Mouse (Mus musculus) heart, adult 2 months (tissue): ENCODE data around the gene Pif1. TPM values are rescaled to one million over a fixed set of nuclear protein-coding genes. Genes with fewer than 3 reads are reported as not detected.

Experiments used
- DNase-seq, 2 experiments: peaks; one replicate each; pipeline ENCODE4 v3.0.0; 2021
- H3K27ac ChIP-seq: fragments of 200-600 bp; 2 replicates; pipeline ENCODE4 v1.8.1; 2022
- H3K27me3 ChIP-seq: fragments of 200-500 bp; 2 replicates; pipeline ENCODE4 v1.6.1; 2012; ENCODE audit warnings: mild to moderate bottlenecking, low read length, inconsistent platforms, mixed read lengths; ENCODE audit not compliant: control insufficient read depth, insufficient read depth
- H3K36me3 ChIP-seq: fragments of 200-500 bp; 2 replicates; pipeline ENCODE4 v1.6.1; 2012; ENCODE audit warnings: low read length, inconsistent platforms; ENCODE audit not compliant: control insufficient read depth, insufficient read depth
- H3K4me1 ChIP-seq: fragments of 200-500 bp; 2 replicates; pipeline ENCODE4 v1.6.1; 2011; ENCODE audit warnings: low read length; ENCODE audit not compliant: control insufficient read depth, insufficient read depth
- H3K4me3 ChIP-seq: fragments of 200-600 bp; 2 replicates; pipeline ENCODE4 v1.8.1; 2022
- H3K79me2 ChIP-seq: fragments of 200-500 bp; replicated peaks from 2 replicates; pipeline ENCODE4 v1.6.1; 2012; ENCODE audit warnings: mild to moderate bottlenecking, inconsistent platforms, low read length, moderate library complexity, mixed read lengths; ENCODE audit not compliant: control insufficient read depth, insufficient read depth
- H3K9ac ChIP-seq: fragments of 200-500 bp; 2 replicates; pipeline ENCODE4 v1.6.1; 2012; ENCODE audit warnings: low read depth, mild to moderate bottlenecking, control low read depth, inconsistent platforms, low read length, mixed read lengths
- CTCF ChIP-seq: fragments of 200-600 bp; IDR thresholded peaks from 2 replicates; pipeline ENCODE4 v1.8.1; 2022; ENCODE audit warnings: antibody characterized with exemption, mild to moderate bottlenecking, moderate library complexity
- EP300 ChIP-seq: fragments of 200-500 bp; IDR thresholded peaks from 2 replicates; pipeline ENCODE4 v1.6.1; 2011; ENCODE audit warnings: low read depth, low read length, control low read depth; ENCODE audit not compliant: insufficient read depth
- POLR2A ChIP-seq: fragments of 200-500 bp; IDR thresholded peaks from 2 replicates; pipeline ENCODE4 v1.6.1; 2011; ENCODE audit warnings: mild to moderate bottlenecking, low read depth, low read length, control low read depth; ENCODE audit not compliant: insufficient read depth
- WGBS: fragments of 180-500 bp; shearing (Covaris S2); methylation state at CpG from one replicate; pipeline ENCODE4 v1.1.7; 2018; 5-methylcytosine and 5-hydroxymethylcytosine counted together
- intact Hi-C: fragments of 180-260 bp; cut with DNase I; formaldehyde crosslinking; loops from one replicate; pipeline ENCODE4 v1.15.1; 2025
- polyA plus RNA-seq: library from polyadenylated mRNA; depleted of rRNA; stranded (reverse); fragments of >200 nt; gene quantifications from 2 replicates; pipeline ENCODE4 v1.2.3, GENCODE M21; 2012
- total RNA-seq, 2 experiments: library from RNA; stranded (reverse); gene quantifications; 2 replicates each; pipeline ENCODE4 v1.2.3; 2021

The Pif1 gene
- total and polyA plus RNA-seq, 3 experiments = 0.23 TPM; not detected in 2

- Histone ChIP-seq H3K4me3 (no peak overlapping the region), H3K36me3 (no peaks in the 10 kb centered on the region), H3K27ac (no peak overlapping the region), H3K9ac (no peak overlapping the region), H3K79me2 (no peaks in the 10 kb centered on the region), H3K4me1 (no peaks in the 10 kb centered on the region), H3K27me3 (no peaks in the 10 kb centered on the region)
- TF ChIP-seq CTCF = no peak
- TF ChIP-seq POLR2A = no peak
- TF ChIP-seq EP300 = no peak
- DNase-seq = no peak
- WGBS = 73% methylated on average over 9 of the region's 9 CpGs
- intact Hi-C loops = loop anchor here (1.0 to 10.0 kb wide), 3 partner anchors 222 to 398 kb away; no protein-coding TSS in a partner anchor
Observed at GRCm38 (mm10) chr9:65606321-65607109, 19.6 kb downstream of the Pif1 start.

- intact Hi-C loops = loop anchor here (2.0 to 10.0 kb wide), 2 partner anchors 222 to 398 kb away; no protein-coding TSS in a partner anchor
- no peak for DNase-seq
- H3K4me1 ChIP-seq = no peaks in the 10 kb centered on the region
- H3K27me3 ChIP-seq = no peaks in the 10 kb centered on the region
- WGBS = 56% methylated on average over 2 of the region's 2 CpGs
- no peaks in the 10 kb centered on the region for H3K79me2 ChIP-seq
- TF ChIP-seq EP300 = no peak
- no peak for TF ChIP-seq CTCF
- no peak for TF ChIP-seq POLR2A
- no peak overlapping the region for H3K27ac ChIP-seq
- H3K9ac ChIP-seq = no peak overlapping the region
- H3K4me3 ChIP-seq = no peak overlapping the region
- H3K36me3 ChIP-seq = no peaks in the 10 kb centered on the region
Observed at GRCm38 (mm10) chr9:65607120-65607519, 20.2 kb downstream of the Pif1 start.

- Histone ChIP-seq H3K4me3 (no peak overlapping the region), H3K27me3 (no peaks in the 10 kb centered on the region), H3K27ac (no peak overlapping the region), H3K9ac (no peak overlapping the region), H3K4me1 (no peaks in the 10 kb centered on the region), H3K36me3 (no peaks in the 10 kb centered on the region), H3K79me2 (no peaks in the 10 kb centered on the region)
- intact Hi-C loops = no loop called here
- WGBS = 90% methylated on average over 5 of the region's 5 CpGs
- DNase-seq = no peak
- TF ChIP-seq POLR2A (no peak), CTCF (no peak), EP300 (no peak)
Observed at GRCm38 (mm10) chr9:65611969-65612486, 25.1 kb downstream of the Pif1 start.

DNA sequence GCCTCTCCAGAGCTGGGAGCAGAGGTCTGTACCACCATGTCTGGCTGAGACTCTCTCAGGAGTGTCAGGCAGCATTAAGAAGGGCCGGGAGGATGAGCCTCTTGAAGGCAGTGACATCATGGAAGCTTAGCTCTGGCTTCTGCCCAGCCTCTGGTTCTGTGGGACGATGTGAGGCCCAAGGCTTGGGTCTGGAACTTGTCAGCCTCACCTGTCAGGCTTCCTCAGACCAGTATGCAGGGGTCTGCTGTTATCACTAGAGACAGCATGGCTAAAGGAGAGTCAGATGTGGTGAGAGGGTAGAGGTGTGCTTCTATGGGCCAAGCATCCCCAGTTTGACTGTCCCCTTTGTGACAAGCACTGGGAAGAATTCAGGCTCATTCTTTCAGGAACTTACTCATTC is 26.1 kb downstream of the Pif1 start:
- 23% methylated on average over 2 of the region's 2 CpGs for WGBS
- H3K79me2 ChIP-seq = no peaks in the 10 kb centered on the region
- no peak for DNase-seq
- no peaks in the 10 kb centered on the region for H3K27me3 ChIP-seq
- intact Hi-C loops = no loop called here
- no peak overlapping the region for H3K9ac ChIP-seq
- H3K4me1 ChIP-seq = no peaks in the 10 kb centered on the region
- no peak overlapping the region for H3K4me3 ChIP-seq
- no peak overlapping the region for H3K27ac ChIP-seq
- H3K36me3 ChIP-seq = no peaks in the 10 kb centered on the region
- TF ChIP-seq EP300 (no peak), POLR2A (no peak), CTCF (no peak)

GRCm38 (mm10) chr9:65619311-65619710 is 32.4 kb downstream of the Pif1 start:
- no peaks in the 10 kb centered on the region for H3K36me3 ChIP-seq
- no peak overlapping the region for H3K9ac ChIP-seq
- DNase-seq = no peak
- H3K27me3 ChIP-seq = no peaks in the 10 kb centered on the region
- intact Hi-C loops = no loop called here
- H3K79me2 ChIP-seq = no peaks in the 10 kb centered on the region
- H3K4me1 ChIP-seq = no peaks in the 10 kb centered on the region
- WGBS = 57% methylated on average over 3 of the region's 3 CpGs
- H3K27ac ChIP-seq = no peak overlapping the region
- no peak for TF ChIP-seq CTCF
- TF ChIP-seq POLR2A = no peak
- TF ChIP-seq EP300 = no peak
- H3K4me3 ChIP-seq = no peak overlapping the region

GRCm38 (mm10) chr9:65621196-65621595 is 34.2 kb downstream of the Pif1 start:
- no peaks in the 10 kb centered on the region for H3K36me3 ChIP-seq
- intact Hi-C loops = no loop called here
- H3K27ac ChIP-seq = no peak overlapping the region
- H3K27me3 ChIP-seq = no peaks in the 10 kb centered on the region
- TF ChIP-seq POLR2A (no peak), EP300 (no peak), CTCF (no peak)
- DNase-seq = no peak
- H3K79me2 ChIP-seq = no peaks in the 10 kb centered on the region
- no peak overlapping the region for H3K9ac ChIP-seq
- H3K4me1 ChIP-seq = no peaks in the 10 kb centered on the region
- H3K4me3 ChIP-seq = no peak overlapping the region
- WGBS = 90% methylated on average over 4 of the region's 4 CpGs
